ENCODE assay signal across 11 mouse cellular contexts in genomic region chr10:121090006-121090405, GRCm38 (mm10). TPM values are rescaled to one million over a fixed set of nuclear protein-coding genes. Genes with fewer than 3 reads are reported as not detected.
DNase-seq lines count a peak whose midpoint lies in the region; ATAC-seq and TF ChIP-seq lines count a peak whose summit lies in the region.
"Had no signal": no experiment of that assay in that cellular context is flagged by ENCODE, and none has a peak within 500 bp of the region (broad histone marks: within the 10 kb centered on the region; RNA-seq: fewer than 3 reads in every experiment).

No protein-coding gene starts in this region.

- TF ChIP-seq EP300 in stomach, postnatal 0 days (optimal IDR thresholded peaks at IDR 0.05), result no peak

- H3K27me3 ChIP-seq in heart, embryonic 15.5 days, result no peaks in the 10 kb centered on the region
- H3K27me3 ChIP-seq in midbrain, embryonic 14.5 days (ENCODE audit: control insufficient read depth, insufficient read depth, low read length), result no peaks in the 10 kb centered on the region
- H3K27me3 ChIP-seq in midbrain, embryonic 16.5 days (ENCODE audit: control insufficient read depth, insufficient read depth, low read depth, low read length), result no peaks in the 10 kb centered on the region
- H3K27me3 ChIP-seq in intestine, embryonic 15.5 days (replicated peaks), result no peaks in the 10 kb centered on the region
- no peaks in the 10 kb centered on the region for H3K27me3 ChIP-seq in stomach, postnatal 0 days (ENCODE audit: control insufficient read depth, insufficient read depth, low read length)
- H3K27me3 ChIP-seq: liver, embryonic 15.5 days; neural tube, embryonic 12.5 days had no signal

- WGBS in heart, embryonic 15.5 days, result 24% methylated on average over 8 of the region's 8 CpGs
- 30% methylated on average over 8 of the region's 8 CpGs for WGBS in midbrain, embryonic 14.5 days
- 24% methylated on average over 8 of the region's 8 CpGs for WGBS in midbrain, embryonic 16.5 days
- 20% methylated on average over 8 of the region's 8 CpGs for WGBS in intestine, embryonic 15.5 days
- 21% methylated on average over 8 of the region's 8 CpGs for WGBS in stomach, postnatal 0 days

- no peaks in the 10 kb centered on the region for H3K9me3 ChIP-seq in heart, embryonic 15.5 days (replicated peaks)
- H3K9me3 ChIP-seq in midbrain, embryonic 14.5 days (ENCODE audit: control insufficient read depth, low read length), result no peaks in the 10 kb centered on the region
- H3K9me3 ChIP-seq in midbrain, embryonic 16.5 days (replicated peaks; ENCODE audit: control insufficient read depth, low read length, poor library complexity, severe bottlenecking), result no peaks in the 10 kb centered on the region
- no peaks in the 10 kb centered on the region for H3K9me3 ChIP-seq in intestine, embryonic 15.5 days
- no peaks in the 10 kb centered on the region for H3K9me3 ChIP-seq in stomach, postnatal 0 days (ENCODE audit: control insufficient read depth, low read length)
- H3K9me3 ChIP-seq: liver, embryonic 15.5 days; neural tube, embryonic 12.5 days had no signal

- 0 out of 2 replicates have a peak overlapping the region, but pooled peaks have one; percentile 5 for H3K4me3 ChIP-seq in heart, embryonic 15.5 days
- H3K4me3 ChIP-seq in midbrain, embryonic 14.5 days (replicated peaks; ENCODE audit: low read depth, low read length), result no peak overlapping the region
- no peak overlapping the region for H3K4me3 ChIP-seq in midbrain, embryonic 16.5 days (ENCODE audit: low read depth, low read length)
- H3K4me3 ChIP-seq in intestine, embryonic 15.5 days (replicated peaks), result no peak overlapping the region
- H3K4me3 ChIP-seq in stomach, postnatal 0 days (ENCODE audit: low read depth, low read length), result no peak overlapping the region
- H3K4me3 ChIP-seq: liver, embryonic 15.5 days; neural tube, embryonic 12.5 days had no signal

- no peak overlapping the region for H3K27ac ChIP-seq in heart, embryonic 15.5 days
- H3K27ac ChIP-seq in midbrain, embryonic 14.5 days (replicated peaks; ENCODE audit: low read depth, low read length), result no peak overlapping the region
- H3K27ac ChIP-seq in midbrain, embryonic 16.5 days (ENCODE audit: low read length), result no peak overlapping the region
- no peak overlapping the region for H3K27ac ChIP-seq in intestine, embryonic 15.5 days
- H3K27ac ChIP-seq in stomach, postnatal 0 days (replicated peaks), result no peak overlapping the region
- H3K27ac ChIP-seq: liver, embryonic 15.5 days; neural tube, embryonic 12.5 days had no signal

- no peaks in the 10 kb centered on the region for H3K36me3 ChIP-seq in heart, embryonic 15.5 days
- H3K36me3 ChIP-seq in midbrain, embryonic 14.5 days (ENCODE audit: control insufficient read depth, insufficient read depth, low read length), result no peaks in the 10 kb centered on the region
- no peaks in the 10 kb centered on the region for H3K36me3 ChIP-seq in midbrain, embryonic 16.5 days (ENCODE audit: control insufficient read depth, insufficient read depth, low read length)
- no peaks in the 10 kb centered on the region for H3K36me3 ChIP-seq in intestine, embryonic 15.5 days
- H3K36me3 ChIP-seq in stomach, postnatal 0 days (ENCODE audit: control insufficient read depth, insufficient read depth, low read length), result no peaks in the 10 kb centered on the region
- H3K36me3 ChIP-seq: liver, embryonic 15.5 days; neural tube, embryonic 12.5 days had no signal

- H3K9ac ChIP-seq in heart, embryonic 15.5 days, result no peak overlapping the region
- H3K9ac ChIP-seq in midbrain, embryonic 14.5 days (replicated peaks; ENCODE audit: low read length), result no peak overlapping the region
- no peak overlapping the region for H3K9ac ChIP-seq in midbrain, embryonic 16.5 days (ENCODE audit: low read depth, low read length)
- H3K9ac ChIP-seq in intestine, embryonic 15.5 days, result no peak overlapping the region
- H3K9ac ChIP-seq in stomach, postnatal 0 days (ENCODE audit: low read length), result no peak overlapping the region
- H3K9ac ChIP-seq: liver, embryonic 15.5 days; neural tube, embryonic 12.5 days had no signal

- TF ChIP-seq CTCF in stomach, postnatal 0 days (IDR thresholded peaks at IDR 0.05; ENCODE audit: low read depth), result no peak

- DNase-seq in heart, adult 18-20 months, result no peak
- no peak for DNase-seq in midbrain, embryonic 14.5 days
- DNase-seq in stomach, postnatal 0 days (ENCODE audit: low spot score), result peak; percentile 52
- no peak for DNase-seq in ovary, adult 18-20 months (ENCODE audit: low spot score)
- no peak for DNase-seq in ovary, postnatal 36 days (ENCODE audit: low spot score)
- DNase-seq: thymus, postnatal 25 days had no signal

- peaks cover 5% of the 10 kb centered on the region; the same call in 1 of the 2 replicates for H3K4me1 ChIP-seq in heart, embryonic 15.5 days (replicated peaks)
- H3K4me1 ChIP-seq in midbrain, embryonic 14.5 days (ENCODE audit: control insufficient read depth, insufficient read depth, low read length), result no peaks in the 10 kb centered on the region
- H3K4me1 ChIP-seq in midbrain, embryonic 16.5 days (ENCODE audit: control insufficient read depth, insufficient read depth, low read length), result peaks cover 2% of the 10 kb centered on the region; the same call in 1 of the 2 replicates
- 0 out of 2 replicates have a peak, but pooled peaks cover 5% of the 10 kb centered on the region for H3K4me1 ChIP-seq in intestine, embryonic 15.5 days (replicated peaks)
- H3K4me1 ChIP-seq in stomach, postnatal 0 days (replicated peaks; ENCODE audit: control insufficient read depth, insufficient read depth), result no peaks in the 10 kb centered on the region
- H3K4me1 ChIP-seq: neural tube, embryonic 12.5 days had no signal

- no peak for ATAC-seq in heart, embryonic 15.5 days (replicated peaks; ENCODE audit: insufficient number of reproducible peaks, insufficient read depth, low FRiP score, low read depth)
- no peak for ATAC-seq in midbrain, embryonic 14.5 days (ENCODE audit: low FRiP score, low TSS enrichment)
- no peak for ATAC-seq in midbrain, embryonic 16.5 days
- no peak for ATAC-seq in intestine, embryonic 15.5 days
- ATAC-seq in stomach, postnatal 0 days (ENCODE audit: low FRiP score, low TSS enrichment), result peak; percentile 40; the same call in 1 of the 2 replicates

- peak overlapping the region; percentile 50 for H3K4me2 ChIP-seq in heart, embryonic 15.5 days
- H3K4me2 ChIP-seq in midbrain, embryonic 14.5 days (ENCODE audit: low read length), result peak overlapping the region; percentile 21; the same call in 1 of the 2 replicates
- H3K4me2 ChIP-seq in midbrain, embryonic 16.5 days (ENCODE audit: low read length), result no peak overlapping the region; the same call in 1 of the 2 replicates
- peak overlapping the region; percentile 17; the same call in 1 of the 2 replicates for H3K4me2 ChIP-seq in intestine, embryonic 15.5 days (replicated peaks)
- H3K4me2 ChIP-seq in stomach, postnatal 0 days (replicated peaks; ENCODE audit: low read depth), result no peak overlapping the region

RNA-seq across cellular contexts. Expression of gene Wif1, which starts 56.2 kb away (rescaled TPM):
- polyA plus RNA-seq in heart, embryonic 15.5 days (2015; fragmentation: Nextera tagmentation; extraction: Ambion mirVana), result 16.8 and 25.1 TPM in 2 replicates
- 1 to 10 TPM; 2.5 to 3.0 TPM for total RNA-seq in heart, adult 18-20 months (2021)
- polyA plus RNA-seq in midbrain, embryonic 14.5 days (2014; fragmentation: Nextera tagmentation; extraction: Ambion mirVana), result 14.3 and 14.4 TPM in 2 replicates
- polyA plus RNA-seq in midbrain, embryonic 16.5 days (2015; fragmentation: Nextera tagmentation; extraction: Ambion mirVana), result 18.7 and 20.6 TPM in 2 replicates
- 0.29 and 0.57 TPM in 2 replicates for polyA plus RNA-seq in intestine, embryonic 15.5 days (2015; fragmentation: Nextera tagmentation; extraction: Ambion mirVana)
- 0.79 and 0.94 TPM in 2 replicates for polyA plus RNA-seq in stomach, postnatal 0 days (2015; fragmentation: Nextera tagmentation; extraction: Ambion mirVana)

Comparison
In these comparisons a context has a peak if more than half of its experiments do, and no peak if none do; other contexts are left out.
1. H3K4me2 ChIP-seq: peak in heart, embryonic 15.5 days (single experiment), midbrain, embryonic 14.5 days (single experiment) and intestine, embryonic 15.5 days (single experiment); none in midbrain, embryonic 16.5 days (single experiment) and stomach, postnatal 0 days (single experiment).